Mouse (Mus musculus) adipocyte (in vitro differentiated cells): ENCODE measurements around the gene Atp8a2.
"Not testable (repeated sequence)": the region's sequence is repeated elsewhere in the genome, so short reads cannot be mapped to it uniquely, and the experiment has no call there.

ENCODE experiments used
- DNase-seq: peaks from one replicate; pipeline ENCODE4 v3.0.0-alpha.2; 2016; ENCODE audit warnings: low spot score

Atp8a2 gene

GRCm38 (mm10) chr14:59843264-59843942 is 353.6 kb downstream of the Atp8a2 start:
- no peak for DNase-seq

- DNase-seq = no peak
Observed at GRCm38 (mm10) chr14:59839951-59840720, 356.8 kb downstream of the Atp8a2 start.

- not testable (repeated sequence) for DNase-seq
Observed at GRCm38 (mm10) chr14:59838446-59839259, 358.3 kb downstream of the Atp8a2 start.

GRCm38 (mm10) chr14:59837691-59838241 is 359.2 kb downstream of the Atp8a2 start:
- not testable (repeated sequence) for DNase-seq

GRCm38 (mm10) chr14:59836876-59837543 is 360.0 kb downstream of the Atp8a2 start:
- DNase-seq = no peak

- no peak for DNase-seq
Observed at GRCm38 (mm10) chr14:59829580-59829979, 367.4 kb downstream of the Atp8a2 start.

GRCm38 (mm10) chr14:59827409-59827808 is 369.6 kb downstream of the Atp8a2 start:
- DNase-seq = no peak

GRCm38 (mm10) chr14:59820115-59820419 is 376.9 kb downstream of the Atp8a2 start:
- no peak for DNase-seq

GRCm38 (mm10) chr14:59819215-59820114 is 377.5 kb downstream of the Atp8a2 start:
- no peak for DNase-seq

GRCm38 (mm10) chr14:59810316-59810715 is 386.7 kb downstream of the Atp8a2 start:
- not testable (repeated sequence) for DNase-seq

- no peak for DNase-seq
Observed at GRCm38 (mm10) chr14:59809790-59810189, 387.2 kb downstream of the Atp8a2 start.

- DNase-seq = no peak
Observed at GRCm38 (mm10) chr14:59807528-59808300, 389.3 kb downstream of the Atp8a2 start.

GRCm38 (mm10) chr14:59806910-59807309 is 390.1 kb downstream of the Atp8a2 start:
- no peak for DNase-seq

- no peak for DNase-seq
Observed at GRCm38 (mm10) chr14:59806159-59806558, 390.8 kb downstream of the Atp8a2 start.

GRCm38 (mm10) chr14:59805683-59806082 is 391.3 kb downstream of the Atp8a2 start:
- DNase-seq = no peak

- no peak for DNase-seq
Observed at GRCm38 (mm10) chr14:59801961-59802599, 394.9 kb downstream of the Atp8a2 start.

GRCm38 (mm10) chr14:59799511-59799910 is 397.5 kb downstream of the Atp8a2 start:
- no peak for DNase-seq

GRCm38 (mm10) chr14:59793841-59794240 is 403.1 kb downstream of the Atp8a2 start:
- no peak for DNase-seq
